Mouse (Mus musculus): Measurements from ENCODE around the gene Cep128. TPM values are rescaled to one million over a fixed set of nuclear protein-coding genes. Genes with fewer than 3 reads are reported as not detected.

The Cep128 gene
- polyA plus RNA-seq, 1 experiment from 2014 or later, result 14.5 TPM

DNA sequence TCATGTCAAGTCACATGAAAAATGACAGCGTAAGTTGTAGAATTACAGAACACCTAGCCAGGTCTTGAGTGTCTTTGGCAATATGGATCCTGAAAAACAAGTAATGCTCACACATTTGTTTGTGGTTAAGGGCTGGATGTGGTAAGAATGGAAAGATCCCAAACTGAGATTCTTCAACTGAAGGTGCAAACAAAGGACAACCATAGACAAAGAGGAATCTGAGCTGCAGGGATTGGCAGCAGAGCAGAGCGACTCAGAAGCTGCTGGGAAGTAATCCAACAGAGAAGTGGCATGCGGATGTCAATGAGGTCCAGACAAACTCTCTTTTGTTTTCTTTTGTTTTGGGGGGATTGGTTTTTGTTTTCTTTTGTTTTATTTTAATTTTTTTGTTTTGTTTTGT, 121.4 kb downstream of the Cep128 start:
- Histone ChIP-seq H3K4me2 (no peak overlapping the region), H3K4me1 (replicated peaks; ENCODE audit: control insufficient read depth, insufficient read depth, low read length) (no peaks in the 10 kb centered on the region), H3K4me3 (ENCODE audit: low read depth, low read length) (no peak overlapping the region), H3K36me3 (ENCODE audit: control insufficient read depth, insufficient read depth, low read length) (peaks cover 2% of the 10 kb centered on the region; the same call in 1 of the 2 replicates), H3K9me3 (ENCODE audit: control insufficient read depth, low read length) (no peaks in the 10 kb centered on the region), H3K9ac (ENCODE audit: low read depth, low read length) (no peak overlapping the region), H3K27ac (ENCODE audit: low read depth, low read length) (no peak overlapping the region), H3K27me3 (replicated peaks; ENCODE audit: control insufficient read depth, insufficient read depth, low read length) (no peaks in the 10 kb centered on the region)
- DNase-seq (ENCODE audit: low spot score) (no peak), ATAC-seq (replicated peaks; ENCODE audit: low FRiP score) (no peak)
- 92% methylated on average over 3 of the region's 3 CpGs for WGBS

DNA sequence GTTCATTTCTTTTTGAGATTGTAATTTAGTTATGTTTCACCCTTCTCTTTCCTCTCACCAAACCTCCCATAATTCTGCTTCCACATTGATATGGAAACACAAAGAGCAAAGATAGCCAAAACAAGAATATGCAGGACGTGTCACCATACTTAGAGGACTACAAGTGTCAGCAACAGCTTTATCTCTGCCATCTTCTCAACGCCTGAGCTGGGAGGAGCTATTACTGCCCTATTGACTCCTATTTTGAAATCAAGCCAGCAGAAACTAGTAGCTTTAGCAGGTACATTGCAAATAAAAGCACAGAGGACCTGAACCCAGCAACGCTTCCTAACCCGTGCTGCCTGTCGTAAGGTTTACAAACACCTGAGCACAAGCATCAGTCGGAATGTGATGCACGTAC, 127.9 kb downstream of the Cep128 start:
- no peaks in the 10 kb centered on the region for H3K27me3 ChIP-seq (replicated peaks; ENCODE audit: control insufficient read depth, insufficient read depth, low read length)
- H3K27ac ChIP-seq (ENCODE audit: low read depth, low read length), result no peak overlapping the region
- no peaks in the 10 kb centered on the region for H3K4me1 ChIP-seq (replicated peaks; ENCODE audit: control insufficient read depth, insufficient read depth, low read length)
- H3K4me3 ChIP-seq (ENCODE audit: low read depth, low read length), result no peak overlapping the region
- H3K9me3 ChIP-seq (ENCODE audit: control insufficient read depth, low read length), result no peaks in the 10 kb centered on the region
- peaks cover 2% of the 10 kb centered on the region; the same call in 1 of the 2 replicates for H3K36me3 ChIP-seq (ENCODE audit: control insufficient read depth, insufficient read depth, low read length)
- no peak for DNase-seq (ENCODE audit: low spot score)
- WGBS, result 88% methylated on average over 7 of the region's 7 CpGs
- H3K9ac ChIP-seq (ENCODE audit: low read depth, low read length), result no peak overlapping the region
- no peak for ATAC-seq (replicated peaks; ENCODE audit: low FRiP score)
- no peak overlapping the region for H3K4me2 ChIP-seq

DNA sequence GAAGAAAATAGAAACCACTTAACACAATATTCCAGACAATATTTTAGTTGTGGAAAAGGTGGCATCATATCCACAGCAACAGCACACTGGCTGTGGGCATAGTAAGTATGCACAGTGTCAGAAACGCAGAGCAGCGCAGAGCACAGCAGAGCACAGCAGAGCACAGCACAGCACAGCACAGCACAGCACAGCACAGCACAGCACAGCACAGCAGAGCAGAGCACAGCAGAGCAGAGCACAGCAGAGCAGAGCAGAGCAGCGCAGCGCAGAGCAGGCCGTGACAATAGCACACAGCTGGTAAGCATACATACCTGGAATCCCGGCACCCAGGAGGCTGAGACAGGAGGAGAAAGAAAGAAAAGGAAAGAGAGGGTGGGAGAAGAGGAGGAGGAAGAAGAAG, 129.4 kb downstream of the Cep128 start:
- H3K27ac ChIP-seq (ENCODE audit: low read depth, low read length), result no peak overlapping the region
- H3K9ac ChIP-seq (ENCODE audit: low read depth, low read length), result no peak overlapping the region
- no peak overlapping the region for H3K4me2 ChIP-seq
- no peaks in the 10 kb centered on the region for H3K27me3 ChIP-seq (replicated peaks; ENCODE audit: control insufficient read depth, insufficient read depth, low read length)
- H3K4me3 ChIP-seq (ENCODE audit: low read depth, low read length), result no peak overlapping the region
- H3K4me1 ChIP-seq (replicated peaks; ENCODE audit: control insufficient read depth, insufficient read depth, low read length), result no peaks in the 10 kb centered on the region
- peaks cover under 1% of the 10 kb centered on the region; the same call in 1 of the 2 replicates for H3K36me3 ChIP-seq (ENCODE audit: control insufficient read depth, insufficient read depth, low read length)
- no peaks in the 10 kb centered on the region for H3K9me3 ChIP-seq (ENCODE audit: control insufficient read depth, low read length)
- DNase-seq (ENCODE audit: low spot score) (no peak), ATAC-seq (replicated peaks; ENCODE audit: low FRiP score) (no peak)
- 98% methylated on average over 6 of the region's 6 CpGs for WGBS

DNA sequence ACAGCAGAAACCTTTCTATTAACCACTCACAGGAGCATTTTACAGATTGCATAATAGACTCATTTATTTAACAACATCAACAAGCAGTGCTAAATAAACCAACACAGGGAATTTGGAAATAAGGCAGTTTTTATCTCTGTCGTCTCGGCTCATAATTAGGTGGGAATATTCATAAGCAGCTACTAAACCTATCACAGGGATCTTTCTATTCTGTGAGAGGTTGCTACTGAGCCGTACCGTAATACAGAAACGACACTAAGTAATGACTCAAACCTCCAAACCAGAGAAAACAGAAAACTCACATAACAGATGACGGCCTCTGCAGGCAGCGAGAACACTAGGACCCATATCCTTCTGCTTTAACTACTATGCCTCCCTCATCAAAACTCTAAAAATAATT, 163.6 kb downstream of the Cep128 start:
- WGBS, result 88% methylated on average over 7 of the region's 7 CpGs
- H3K4me3 ChIP-seq (ENCODE audit: low read depth, low read length), result no peak overlapping the region
- no peaks in the 10 kb centered on the region for H3K4me1 ChIP-seq (replicated peaks; ENCODE audit: control insufficient read depth, insufficient read depth, low read length)
- H3K9ac ChIP-seq (ENCODE audit: low read depth, low read length), result no peak overlapping the region
- no peak for DNase-seq (ENCODE audit: low spot score)
- no peaks in the 10 kb centered on the region for H3K9me3 ChIP-seq (ENCODE audit: control insufficient read depth, low read length)
- ATAC-seq (replicated peaks; ENCODE audit: low FRiP score), result no peak
- H3K36me3 ChIP-seq (ENCODE audit: control insufficient read depth, insufficient read depth, low read length), result no peaks in the 10 kb centered on the region
- H3K27me3 ChIP-seq (replicated peaks; ENCODE audit: control insufficient read depth, insufficient read depth, low read length), result no peaks in the 10 kb centered on the region
- no peak overlapping the region for H3K4me2 ChIP-seq
- H3K27ac ChIP-seq (ENCODE audit: low read depth, low read length), result no peak overlapping the region

DNA sequence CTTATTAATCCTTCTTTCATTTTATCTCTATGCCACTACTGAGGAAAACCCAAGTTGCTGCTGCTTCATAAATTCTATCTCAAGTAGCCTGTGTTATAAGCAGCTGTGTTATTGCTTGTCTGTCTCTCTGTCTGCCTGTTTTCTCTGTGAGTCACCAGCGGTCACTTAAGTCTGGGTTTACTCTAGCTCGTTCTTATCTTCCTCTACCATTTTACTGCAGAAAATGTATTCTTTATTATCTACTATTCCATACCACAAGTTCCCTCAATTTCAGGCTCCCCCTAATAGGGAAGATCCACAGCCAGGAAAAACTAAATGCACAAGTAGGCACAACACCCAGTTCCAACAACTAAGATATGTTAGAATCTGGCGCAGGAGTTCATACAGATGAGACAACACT, 178.7 kb downstream of the Cep128 start:
- H3K4me3 ChIP-seq (ENCODE audit: low read depth, low read length), result no peak overlapping the region
- WGBS, result 55% methylated on average over 3 of the region's 3 CpGs
- H3K4me1 ChIP-seq (replicated peaks; ENCODE audit: control insufficient read depth, insufficient read depth, low read length), result 0 out of 2 replicates have a peak, but pooled peaks cover 2% of the 10 kb centered on the region
- no peak overlapping the region for H3K27ac ChIP-seq (ENCODE audit: low read depth, low read length)
- H3K27me3 ChIP-seq (replicated peaks; ENCODE audit: control insufficient read depth, insufficient read depth, low read length), result no peaks in the 10 kb centered on the region
- no peaks in the 10 kb centered on the region for H3K36me3 ChIP-seq (ENCODE audit: control insufficient read depth, insufficient read depth, low read length)
- no peak overlapping the region for H3K9ac ChIP-seq (ENCODE audit: low read depth, low read length)
- DNase-seq (ENCODE audit: low spot score) (no peak), ATAC-seq (replicated peaks; ENCODE audit: low FRiP score) (peak; percentile 82)
- no peak overlapping the region for H3K4me2 ChIP-seq
- H3K9me3 ChIP-seq (ENCODE audit: control insufficient read depth, low read length), result no peaks in the 10 kb centered on the region

DNA sequence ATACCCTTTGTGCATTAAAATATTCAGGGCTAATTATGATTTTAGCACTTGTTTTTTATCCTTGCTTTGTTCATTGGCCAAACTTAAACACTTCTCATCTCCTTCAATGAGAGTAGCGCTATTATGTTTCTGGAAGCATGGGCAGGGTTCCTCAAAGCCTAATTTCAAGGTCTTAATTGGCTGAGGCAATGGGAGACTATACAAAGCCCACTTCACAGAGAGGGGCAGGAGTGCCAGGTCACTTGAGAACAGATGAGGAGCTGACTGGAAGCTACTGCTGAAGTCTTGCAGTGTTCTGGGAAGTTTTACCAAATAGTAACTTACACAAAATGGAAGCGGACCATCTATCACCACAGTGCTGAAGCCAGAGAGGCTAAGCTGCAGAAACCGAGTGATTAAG, 179.9 kb downstream of the Cep128 start:
- Histone ChIP-seq H3K27me3 (replicated peaks; ENCODE audit: control insufficient read depth, insufficient read depth, low read length) (no peaks in the 10 kb centered on the region), H3K4me3 (ENCODE audit: low read depth, low read length) (no peak overlapping the region), H3K9ac (ENCODE audit: low read depth, low read length) (no peak overlapping the region), H3K4me1 (replicated peaks; ENCODE audit: control insufficient read depth, insufficient read depth, low read length) (0 out of 2 replicates have a peak, but pooled peaks cover 2% of the 10 kb centered on the region), H3K27ac (ENCODE audit: low read depth, low read length) (no peak overlapping the region), H3K36me3 (ENCODE audit: control insufficient read depth, insufficient read depth, low read length) (no peaks in the 10 kb centered on the region), H3K4me2 (no peak overlapping the region), H3K9me3 (ENCODE audit: control insufficient read depth, low read length) (no peaks in the 10 kb centered on the region)
- DNase-seq (ENCODE audit: low spot score) (no peak), ATAC-seq (replicated peaks; ENCODE audit: low FRiP score) (no peak)
- WGBS, result 88% methylated on average over 3 of the region's 3 CpGs

DNA sequence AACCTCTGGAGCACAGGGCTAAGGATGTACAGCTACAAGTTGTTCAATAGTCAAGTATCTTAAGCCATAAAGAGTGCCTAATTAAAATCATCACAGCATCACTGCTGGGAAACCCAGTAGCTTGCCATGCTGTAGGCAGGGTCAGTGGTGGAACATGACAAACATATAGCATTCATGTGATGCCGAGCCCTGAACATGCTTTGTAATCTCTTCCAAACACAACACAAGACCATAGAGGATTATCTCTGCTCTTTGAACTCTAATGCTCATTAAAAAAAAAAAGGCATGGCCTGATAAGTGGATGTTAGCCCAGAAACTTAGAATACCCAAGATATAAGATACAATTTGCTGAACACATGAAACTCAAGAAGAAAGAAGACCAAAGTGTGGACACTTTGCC, 181.7 kb downstream of the Cep128 start:
- WGBS, result 86% methylated on average over 1 of the region's 1 CpGs
- Histone ChIP-seq H3K36me3 (ENCODE audit: control insufficient read depth, insufficient read depth, low read length) (no peaks in the 10 kb centered on the region), H3K4me2 (no peak overlapping the region), H3K27ac (ENCODE audit: low read depth, low read length) (no peak overlapping the region), H3K27me3 (replicated peaks; ENCODE audit: control insufficient read depth, insufficient read depth, low read length) (no peaks in the 10 kb centered on the region), H3K9me3 (ENCODE audit: control insufficient read depth, low read length) (no peaks in the 10 kb centered on the region), H3K9ac (ENCODE audit: low read depth, low read length) (no peak overlapping the region), H3K4me3 (ENCODE audit: low read depth, low read length) (no peak overlapping the region), H3K4me1 (replicated peaks; ENCODE audit: control insufficient read depth, insufficient read depth, low read length) (0 out of 2 replicates have a peak, but pooled peaks cover 2% of the 10 kb centered on the region)
- DNase-seq (ENCODE audit: low spot score), result no peak
- ATAC-seq (replicated peaks; ENCODE audit: low FRiP score), result no peak

DNA sequence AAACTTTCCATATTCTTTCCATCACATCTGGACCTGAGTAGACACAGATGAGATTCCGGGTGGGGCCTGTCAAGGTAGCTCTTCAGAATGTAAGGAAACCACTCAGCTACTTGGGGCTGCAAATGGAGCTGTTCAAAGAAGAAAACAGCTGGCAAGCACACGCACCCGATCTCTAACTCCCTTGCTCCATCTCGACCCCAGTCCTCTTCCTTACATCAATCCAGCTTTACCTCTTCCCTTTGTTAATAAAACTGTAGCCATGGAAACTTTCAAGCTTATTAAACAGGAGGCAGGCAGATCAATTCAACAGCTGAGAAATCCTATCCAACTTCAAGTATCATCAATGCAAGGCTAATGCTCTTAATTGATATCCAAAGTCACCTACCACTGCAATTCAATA, 195.1 kb downstream of the Cep128 start:
- no peak overlapping the region for H3K4me3 ChIP-seq (ENCODE audit: low read depth, low read length)
- no peaks in the 10 kb centered on the region for H3K27me3 ChIP-seq (replicated peaks; ENCODE audit: control insufficient read depth, insufficient read depth, low read length)
- H3K9ac ChIP-seq (ENCODE audit: low read depth, low read length), result no peak overlapping the region
- H3K27ac ChIP-seq (ENCODE audit: low read depth, low read length), result no peak overlapping the region
- WGBS, result 85% methylated on average over 4 of the region's 4 CpGs
- no peaks in the 10 kb centered on the region for H3K4me1 ChIP-seq (replicated peaks; ENCODE audit: control insufficient read depth, insufficient read depth, low read length)
- H3K4me2 ChIP-seq, result no peak overlapping the region
- H3K9me3 ChIP-seq (ENCODE audit: control insufficient read depth, low read length), result no peaks in the 10 kb centered on the region
- no peak for DNase-seq (ENCODE audit: low spot score)
- no peaks in the 10 kb centered on the region; the same call in 1 of the 2 replicates for H3K36me3 ChIP-seq (ENCODE audit: control insufficient read depth, insufficient read depth, low read length)
- ATAC-seq (replicated peaks; ENCODE audit: low FRiP score), result no peak

DNA sequence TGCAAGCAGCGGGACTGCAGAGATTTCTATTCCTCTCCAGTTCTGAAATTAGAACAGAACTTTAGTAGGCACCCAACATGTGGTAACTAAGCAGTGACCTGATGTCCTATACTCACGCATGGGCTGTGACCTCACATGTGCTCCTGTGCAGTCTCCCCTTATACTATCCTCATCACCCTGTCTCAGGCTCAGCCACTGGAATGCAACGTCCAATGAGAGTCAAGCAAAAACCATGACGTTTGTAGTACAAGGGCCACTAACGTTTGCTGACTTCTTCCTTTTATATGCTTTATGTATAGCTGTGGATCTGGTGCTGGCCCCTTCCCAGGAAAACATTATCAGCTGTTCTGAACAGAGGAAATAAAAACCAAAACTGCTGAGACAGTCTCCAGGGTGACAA, 198.6 kb downstream of the Cep128 start:
- no peak overlapping the region for H3K27ac ChIP-seq (ENCODE audit: low read depth, low read length)
- H3K4me1 ChIP-seq (replicated peaks; ENCODE audit: control insufficient read depth, insufficient read depth, low read length), result no peaks in the 10 kb centered on the region
- no peak for DNase-seq (ENCODE audit: low spot score)
- WGBS, result 80% methylated on average over 5 of the region's 5 CpGs
- H3K36me3 ChIP-seq (ENCODE audit: control insufficient read depth, insufficient read depth, low read length), result no peaks in the 10 kb centered on the region; the same call in 1 of the 2 replicates
- no peak for ATAC-seq (replicated peaks; ENCODE audit: low FRiP score)
- no peaks in the 10 kb centered on the region for H3K27me3 ChIP-seq (replicated peaks; ENCODE audit: control insufficient read depth, insufficient read depth, low read length)
- H3K4me3 ChIP-seq (ENCODE audit: low read depth, low read length), result no peak overlapping the region
- no peak overlapping the region for H3K4me2 ChIP-seq
- H3K9ac ChIP-seq (ENCODE audit: low read depth, low read length), result no peak overlapping the region
- H3K9me3 ChIP-seq (ENCODE audit: control insufficient read depth, low read length), result no peaks in the 10 kb centered on the region

Data from liver, embryonic 11.5 days (tissue).